Mouse (Mus musculus) midbrain, embryonic 14.5 days (tissue): ENCODE measurements around the gene Ska3. TPM values are rescaled to one million over a fixed set of nuclear protein-coding genes. Genes with fewer than 3 reads are reported as not detected.
A peak's percentile ranks its signal among the peaks of the same experiment; 100 is the strongest.
"Not testable (repeated sequence)": the region's sequence is repeated elsewhere in the genome, so short reads cannot be mapped to it uniquely, and the experiment has no call there.

ENCODE experiments used
- ATAC-seq: fragments of 200-750 bp; cut with Nextera tagmentation; 2 replicates; pipeline ENCODE4 v1.8.0; 2017; ENCODE audit warnings: moderate number of reproducible peaks, moderate library complexity; ENCODE audit not compliant: low FRiP score, low TSS enrichment
- DNase-seq: peaks from one replicate; pipeline ENCODE4 v3.0.0-alpha.2; 2015
- H3K27ac ChIP-seq: fragments of 300-500 bp; sonication (generic); replicated peaks from 2 replicates; pipeline ENCODE4 v1.5.1; 2014; ENCODE audit warnings: mild to moderate bottlenecking, low read depth, low read length, moderate library complexity
- H3K27me3 ChIP-seq: fragments of 300-500 bp; sonication (generic); 2 replicates; pipeline ENCODE4 v1.6.1; 2014; ENCODE audit warnings: low read length, control low read depth, mixed read lengths; ENCODE audit not compliant: control insufficient read depth, insufficient read depth
- H3K36me3 ChIP-seq: fragments of 300-500 bp; sonication (generic); 2 replicates; pipeline ENCODE4 v1.6.1; 2014; ENCODE audit warnings: low read length, control low read depth; ENCODE audit not compliant: control insufficient read depth, insufficient read depth
- H3K4me1 ChIP-seq: fragments of 300-500 bp; sonication (generic); 2 replicates; pipeline ENCODE4 v1.6.1; 2014; ENCODE audit warnings: mild to moderate bottlenecking, antibody characterized with exemption, low read length, control low read depth; ENCODE audit not compliant: control insufficient read depth, insufficient read depth
- H3K4me2 ChIP-seq: fragments of 300-500 bp; sonication (generic); 2 replicates; pipeline ENCODE4 v1.6.1; 2014; ENCODE audit warnings: mild to moderate bottlenecking, low read length, moderate library complexity
- H3K4me3 ChIP-seq: fragments of 300-500 bp; sonication (generic); replicated peaks from 2 replicates; pipeline ENCODE4 v1.5.1; 2014; ENCODE audit warnings: low read depth, low read length
- H3K9ac ChIP-seq: fragments of 300-500 bp; sonication (generic); replicated peaks from 2 replicates; pipeline ENCODE4 v1.6.1; 2014; ENCODE audit warnings: mild to moderate bottlenecking, low read length, moderate library complexity
- H3K9me3 ChIP-seq: fragments of 300-500 bp; sonication (generic); 2 replicates; pipeline ENCODE4 v1.6.1; 2016; ENCODE audit warnings: low read length, control low read depth, mixed read lengths; ENCODE audit not compliant: control insufficient read depth
- WGBS: fragments of 180-500 bp; shearing (Covaris S2); extraction: QIAGEN DNeasy Blood & Tissue Kit; methylation state at CpG from one replicate; pipeline ENCODE4 v1.1.7; 2014; 5-methylcytosine and 5-hydroxymethylcytosine counted together
- polyA plus RNA-seq: library from polyadenylated mRNA; unstranded; fragments of >200 nt; fragmentation: Nextera tagmentation; extraction: Ambion mirVana; gene quantifications from 2 replicates; pipeline ENCODE4 v1.2.1, GENCODE M21; 2014

Gene Ska3
- 4.8 and 8.6 TPM in 2 replicates for polyA plus RNA-seq

- ATAC-seq = peak; percentile 94
- peaks cover 6% of the 10 kb centered on the region for H3K36me3 ChIP-seq
- H3K9ac ChIP-seq = peak within 1 kb of the TSS; percentile 72
- H3K4me3 ChIP-seq = peak within 1 kb of the TSS; percentile 78
- no peaks in the 10 kb centered on the region for H3K27me3 ChIP-seq
- peak within 1 kb of the TSS; percentile 85 for H3K27ac ChIP-seq
- peaks cover 12% of the 10 kb centered on the region for H3K4me1 ChIP-seq
- DNase-seq = peak; percentile 98
- under 1% methylated on average over 96 of the region's 96 CpGs for WGBS
- no peaks in the 10 kb centered on the region for H3K9me3 ChIP-seq
- H3K4me2 ChIP-seq = peak within 1 kb of the TSS; percentile 76
These were observed at the start of gene Ska3, which contains the start of gene Mrpl57 for GRCm38 (mm10) chr14:57825788-57826751. Ska3 (minus strand) TSS chr14:57826185. Mrpl57 (plus strand) TSS chr14:57826234.

- Histone ChIP-seq H3K4me3 (no peak overlapping the region), H3K4me2 (no peak overlapping the region), H3K4me1 (no peaks in the 10 kb centered on the region), H3K27ac (no peak overlapping the region), H3K27me3 (no peaks in the 10 kb centered on the region), H3K9me3 (no peaks in the 10 kb centered on the region), H3K9ac (no peak overlapping the region), H3K36me3 (peaks cover 35% of the 10 kb centered on the region)
- ATAC-seq (no peak), DNase-seq (no peak)
- 96% methylated on average over 3 of the region's 3 CpGs for WGBS
These were observed 40.8 kb upstream of the Ska3 start for GRCm38 (mm10) chr14:57866676-57867276.

- H3K4me2 ChIP-seq = no peak overlapping the region
- H3K4me1 ChIP-seq = no peaks in the 10 kb centered on the region
- no peak overlapping the region for H3K27ac ChIP-seq
- H3K9me3 ChIP-seq = no peaks in the 10 kb centered on the region
- ATAC-seq (no peak), DNase-seq (no peak)
- WGBS = 92% methylated on average over 3 of the region's 3 CpGs
- H3K27me3 ChIP-seq = no peaks in the 10 kb centered on the region
- no peak overlapping the region for H3K4me3 ChIP-seq
- H3K9ac ChIP-seq = no peak overlapping the region
- peaks cover 44% of the 10 kb centered on the region for H3K36me3 ChIP-seq
These were observed 39.3 kb upstream of the Ska3 start for GRCm38 (mm10) chr14:57865256-57865655.

GRCm38 (mm10) chr14:57863129-57863528 is 37.1 kb upstream of the Ska3 start:
- 97% methylated on average over 2 of the region's 2 CpGs for WGBS
- no peak overlapping the region for H3K9ac ChIP-seq

GRCm38 (mm10) chr14:57861987-57862412 is 36.0 kb upstream of the Ska3 start:
- Histone ChIP-seq H3K9ac (no peak overlapping the region), H3K27ac (no peak overlapping the region), H3K27me3 (no peaks in the 10 kb centered on the region), H3K9me3 (no peaks in the 10 kb centered on the region), H3K4me1 (no peaks in the 10 kb centered on the region), H3K4me2 (no peak overlapping the region), H3K4me3 (no peak overlapping the region), H3K36me3 (peaks cover 38% of the 10 kb centered on the region)
- DNase-seq = no peak
- 89% methylated on average over 4 of the region's 4 CpGs for WGBS
- no peak for ATAC-seq

More at GRCm38 (mm10) chr14:57863129-57863528, 37.1 kb upstream of the Ska3 start:
- no peak for DNase-seq
- Histone ChIP-seq H3K36me3 (peaks cover 37% of the 10 kb centered on the region), H3K4me3 (no peak overlapping the region), H3K4me2 (no peak overlapping the region), H3K4me1 (no peaks in the 10 kb centered on the region), H3K9me3 (no peaks in the 10 kb centered on the region), H3K27ac (no peak overlapping the region), H3K27me3 (no peaks in the 10 kb centered on the region)
- ATAC-seq = no peak

GRCm38 (mm10) chr14:57859520-57859919 is 33.5 kb upstream of the Ska3 start:
- Histone ChIP-seq H3K27me3 (no peaks in the 10 kb centered on the region), H3K9me3 (no peaks in the 10 kb centered on the region), H3K4me2 (no peak overlapping the region), H3K27ac (no peak overlapping the region), H3K36me3 (peaks cover 43% of the 10 kb centered on the region), H3K4me1 (no peaks in the 10 kb centered on the region), H3K9ac (no peak overlapping the region), H3K4me3 (no peak overlapping the region)
- ATAC-seq = no peak
- peak; percentile 17 for DNase-seq

- Histone ChIP-seq H3K9me3 (no peaks in the 10 kb centered on the region), H3K4me3 (no peak overlapping the region), H3K4me1 (no peaks in the 10 kb centered on the region), H3K27ac (no peak overlapping the region), H3K4me2 (no peak overlapping the region), H3K36me3 (peaks cover 37% of the 10 kb centered on the region), H3K27me3 (no peaks in the 10 kb centered on the region), H3K9ac (no peak overlapping the region)
- DNase-seq (no peak), ATAC-seq (no peak)
- WGBS = 93% methylated on average over 2 of the region's 2 CpGs
These were observed 32.6 kb upstream of the Ska3 start for GRCm38 (mm10) chr14:57858601-57859000.

GRCm38 (mm10) chr14:57856037-57856436 is 30.1 kb upstream of the Ska3 start:
- ATAC-seq, H3K4me1 ChIP-seq, H3K9me3 ChIP-seq, H3K9ac ChIP-seq, DNase-seq, H3K27me3 ChIP-seq, H3K4me2 ChIP-seq, H3K4me3 ChIP-seq, H3K27ac ChIP-seq: not testable (repeated sequence)
- peaks cover 46% of the 10 kb centered on the region for H3K36me3 ChIP-seq
